Mouse (Mus musculus) megakaryocyte, embryonic 14.5 days (primary cell): ENCODE data around the gene Sept8.

Source experiments
- FLI1 ChIP-seq: IDR thresholded peaks from 2 replicates; pipeline ENCODE4 v1.6.1; 2012; ENCODE audit warnings: low read length, inconsistent platforms, mixed read lengths
- GATA1 ChIP-seq: IDR thresholded peaks from 3 replicates; pipeline ENCODE4 v1.6.1; 2012; ENCODE audit warnings: mixed read lengths, low read length, inconsistent platforms, borderline replicate concordance

- no peak for TF ChIP-seq GATA1
- no peak for TF ChIP-seq FLI1
These were observed 4.7 kb downstream of the Sept8 start for GRCm38 (mm10) chr11:53523545-53524405.
